8 mouse cellular contexts compared by ENCODE assay signal in genomic region chr11:69331929-69332405, GRCm38 (mm10). TPM values are rescaled to one million over a fixed set of nuclear protein-coding genes. Genes with fewer than 3 reads are reported as not detected.
DNase-seq lines count a peak whose midpoint lies in the region; ATAC-seq lines count a peak whose summit lies in the region.

No protein-coding gene starts in this region.

- peak overlapping the region; percentile 43 for H3K27ac ChIP-seq in heart, embryonic 13.5 days (replicated peaks)
- peak overlapping the region; percentile 80 for H3K27ac ChIP-seq in kidney, embryonic 16.5 days (ENCODE audit: low read length)
- peak overlapping the region; percentile 87 for H3K27ac ChIP-seq in midbrain, embryonic 16.5 days (ENCODE audit: low read length)

- peak overlapping the region; percentile 78 for H3K4me2 ChIP-seq in heart, embryonic 13.5 days
- peak overlapping the region; percentile 64 for H3K4me2 ChIP-seq in kidney, embryonic 16.5 days (replicated peaks; ENCODE audit: low read depth, low read length)
- peak overlapping the region; percentile 70 for H3K4me2 ChIP-seq in midbrain, embryonic 16.5 days (ENCODE audit: low read length)

- peak; percentile 55 for ATAC-seq in erythroid progenitor cell, adult 5-6 weeks (replicated peaks; ENCODE audit: low FRiP score, poor library complexity, severe bottlenecking)
- ATAC-seq in heart, embryonic 13.5 days (ENCODE audit: extremely low read depth, insufficient number of reproducible peaks, low FRiP score, low TSS enrichment), result no peak
- peak; percentile 62 for ATAC-seq in kidney, embryonic 16.5 days (ENCODE audit: low FRiP score, low TSS enrichment)
- peak; percentile 75 for ATAC-seq in midbrain, embryonic 16.5 days

- no peaks in the 10 kb centered on the region for H3K9me3 ChIP-seq in heart, embryonic 13.5 days
- no peaks in the 10 kb centered on the region for H3K9me3 ChIP-seq in kidney, embryonic 16.5 days (ENCODE audit: low read length)
- H3K9me3 ChIP-seq in midbrain, embryonic 16.5 days (replicated peaks; ENCODE audit: control insufficient read depth, low read length, poor library complexity, severe bottlenecking), result no peaks in the 10 kb centered on the region

- peaks cover 22% of the 10 kb centered on the region for H3K4me1 ChIP-seq in heart, embryonic 13.5 days
- H3K4me1 ChIP-seq in kidney, embryonic 16.5 days (ENCODE audit: insufficient read depth, low read length), result peaks cover 23% of the 10 kb centered on the region
- H3K4me1 ChIP-seq in midbrain, embryonic 16.5 days (ENCODE audit: control insufficient read depth, insufficient read depth, low read length), result peaks cover 18% of the 10 kb centered on the region; the same call in 1 of the 2 replicates

- DNase-seq in A20 (ENCODE audit: low read depth, low spot score) (peak; percentile 80), liver (peak; percentile 67)
- peak; percentile 79 for DNase-seq in brain, embryonic 18.5 days (ENCODE audit: low read depth, low spot score)
- peak; percentile 24 to 60 for DNase-seq in spleen, postnatal 14 days (ENCODE audit: low spot score in 2 of 2)

- WGBS in heart, embryonic 13.5 days, result under 1% methylated on average over 24 of the region's 24 CpGs
- 1% methylated on average over 24 of the region's 24 CpGs for WGBS in kidney, embryonic 16.5 days
- 1% methylated on average over 24 of the region's 24 CpGs for WGBS in midbrain, embryonic 16.5 days

- peak overlapping the region; percentile 83 for H3K9ac ChIP-seq in heart, embryonic 13.5 days
- H3K9ac ChIP-seq in kidney, embryonic 16.5 days (replicated peaks; ENCODE audit: low read length), result peak overlapping the region; percentile 58
- H3K9ac ChIP-seq in midbrain, embryonic 16.5 days (ENCODE audit: low read depth, low read length), result peak overlapping the region; percentile 68

- peaks cover 31% of the 10 kb centered on the region for H3K27me3 ChIP-seq in heart, embryonic 13.5 days (replicated peaks)
- H3K27me3 ChIP-seq in kidney, embryonic 16.5 days (ENCODE audit: insufficient read depth, low read length), result peaks cover 6% of the 10 kb centered on the region; the same call in 1 of the 2 replicates
- H3K27me3 ChIP-seq in midbrain, embryonic 16.5 days (ENCODE audit: control insufficient read depth, insufficient read depth, low read depth, low read length), result no peaks in the 10 kb centered on the region; the same call in 1 of the 2 replicates

- H3K36me3 ChIP-seq in heart, embryonic 13.5 days, result no peaks in the 10 kb centered on the region
- no peaks in the 10 kb centered on the region for H3K36me3 ChIP-seq in kidney, embryonic 16.5 days (ENCODE audit: insufficient read depth, low read length)
- H3K36me3 ChIP-seq in midbrain, embryonic 16.5 days (ENCODE audit: control insufficient read depth, insufficient read depth, low read length), result no peaks in the 10 kb centered on the region

- H3K4me3 ChIP-seq in heart, embryonic 13.5 days, result peak overlapping the region; percentile 62
- H3K4me3 ChIP-seq in kidney, embryonic 16.5 days (ENCODE audit: low read length), result peak overlapping the region; percentile 50
- H3K4me3 ChIP-seq in midbrain, embryonic 16.5 days (ENCODE audit: low read depth, low read length), result peak overlapping the region; percentile 45

RNA-seq across cellular contexts. Expression of gene Kcnab3, which starts 5.9 kb away (rescaled TPM):
- not detected in 2 replicates for total RNA-seq in erythroid progenitor cell, adult 5-6 weeks (2015; ENCODE audit: low replicate concordance)
- not detected in 2 replicates for total RNA-seq in erythroid progenitor cell, adult 5-6 weeks (2017; ENCODE audit: low replicate concordance)
- polyA plus RNA-seq in heart, embryonic 13.5 days (2015; fragmentation: Nextera tagmentation; extraction: Ambion mirVana), result 0.48 and 0.85 TPM in 2 replicates
- polyA plus RNA-seq in kidney, embryonic 16.5 days (2015; fragmentation: Nextera tagmentation; extraction: Ambion mirVana), result 3.3 and 3.8 TPM in 2 replicates
- 3.8 and 5.3 TPM in 2 replicates for polyA plus RNA-seq in midbrain, embryonic 16.5 days (2015; fragmentation: Nextera tagmentation; extraction: Ambion mirVana)

RNA-seq across cellular contexts. Expression of gene Trappc1, which starts 8.2 kb away (rescaled TPM):
- total RNA-seq in erythroid progenitor cell, adult 5-6 weeks (2015; ENCODE audit: low replicate concordance), result 101 and 143 TPM in 2 replicates
- 48.5 and 72.5 TPM in 2 replicates for total RNA-seq in erythroid progenitor cell, adult 5-6 weeks (2017; ENCODE audit: low replicate concordance)
- 173 and 201 TPM in 2 replicates for polyA plus RNA-seq in heart, embryonic 13.5 days (2015; fragmentation: Nextera tagmentation; extraction: Ambion mirVana)
- polyA plus RNA-seq in kidney, embryonic 16.5 days (2015; fragmentation: Nextera tagmentation; extraction: Ambion mirVana), result 166 and 172 TPM in 2 replicates
- 173 and 179 TPM in 2 replicates for polyA plus RNA-seq in midbrain, embryonic 16.5 days (2015; fragmentation: Nextera tagmentation; extraction: Ambion mirVana)

RNA-seq across cellular contexts. Expression of gene Rnf227, which starts 8.3 kb away (rescaled TPM):
- total RNA-seq in erythroid progenitor cell, adult 5-6 weeks (2015; ENCODE audit: low replicate concordance), result 1.7 and 8.3 TPM in 2 replicates
- total RNA-seq in erythroid progenitor cell, adult 5-6 weeks (2017; ENCODE audit: low replicate concordance), result 3.9 and 6.5 TPM in 2 replicates
- 6.2 and 8.3 TPM in 2 replicates for polyA plus RNA-seq in heart, embryonic 13.5 days (2015; fragmentation: Nextera tagmentation; extraction: Ambion mirVana)
- 16.4 and 17.8 TPM in 2 replicates for polyA plus RNA-seq in kidney, embryonic 16.5 days (2015; fragmentation: Nextera tagmentation; extraction: Ambion mirVana)
- 297 and 334 TPM in 2 replicates for polyA plus RNA-seq in midbrain, embryonic 16.5 days (2015; fragmentation: Nextera tagmentation; extraction: Ambion mirVana)

RNA-seq across cellular contexts. Expression of gene Cntrob, which starts 8.4 kb away (rescaled TPM):
- 107 and 135 TPM in 2 replicates for total RNA-seq in erythroid progenitor cell, adult 5-6 weeks (2015; ENCODE audit: low replicate concordance)
- 77.5 and 113 TPM in 2 replicates for total RNA-seq in erythroid progenitor cell, adult 5-6 weeks (2017; ENCODE audit: low replicate concordance)
- polyA plus RNA-seq in heart, embryonic 13.5 days (2015; fragmentation: Nextera tagmentation; extraction: Ambion mirVana), result 13.7 and 15.3 TPM in 2 replicates
- 22.4 and 23.2 TPM in 2 replicates for polyA plus RNA-seq in kidney, embryonic 16.5 days (2015; fragmentation: Nextera tagmentation; extraction: Ambion mirVana)
- polyA plus RNA-seq in midbrain, embryonic 16.5 days (2015; fragmentation: Nextera tagmentation; extraction: Ambion mirVana), result 19.2 and 21.7 TPM in 2 replicates

RNA-seq across cellular contexts. Expression of gene Chd3, which starts 37.2 kb away (rescaled TPM):
- total RNA-seq in erythroid progenitor cell, adult 5-6 weeks (2015; ENCODE audit: low replicate concordance), result 21.0 and 33.2 TPM in 2 replicates
- total RNA-seq in erythroid progenitor cell, adult 5-6 weeks (2017; ENCODE audit: low replicate concordance), result 18.9 and 19.5 TPM in 2 replicates
- polyA plus RNA-seq in heart, embryonic 13.5 days (2015; fragmentation: Nextera tagmentation; extraction: Ambion mirVana), result 18.0 and 18.8 TPM in 2 replicates
- 58.6 and 67.2 TPM in 2 replicates for polyA plus RNA-seq in kidney, embryonic 16.5 days (2015; fragmentation: Nextera tagmentation; extraction: Ambion mirVana)
- 82.8 and 86.1 TPM in 2 replicates for polyA plus RNA-seq in midbrain, embryonic 16.5 days (2015; fragmentation: Nextera tagmentation; extraction: Ambion mirVana)

Comparison
In these comparisons a context has a peak if more than half of its experiments do, and no peak if none do; other contexts are left out.
1. RNA of gene Rnf227, which starts 8.3 kb away (polyA plus RNA-seq): 297 to 334 TPM in midbrain, embryonic 16.5 days; 16.4 to 17.8 TPM in kidney, embryonic 16.5 days and 6.2 to 8.3 TPM in heart, embryonic 13.5 days; every median in the first group is over 10 times any median in the second.
2. Peak in every context shown above with its lines, with median percentiles within 50 percentile points of each other: DNase-seq, H3K27ac ChIP-seq, H3K4me2 ChIP-seq, H3K4me3 ChIP-seq and H3K9ac ChIP-seq.